Mouse (Mus musculus) mesoderm, embryonic 11.5 days (tissue): ENCODE results near the gene Dkk3.
"Not testable (repeated sequence)": the region's sequence is repeated elsewhere in the genome, so short reads cannot be mapped to it uniquely, and the experiment has no call there.

ENCODE experiments used
- DNase-seq: peaks from one replicate; pipeline ENCODE4 v3.0.0-alpha.2; 2012; ENCODE audit warnings: low read depth, low spot score

Gene Dkk3

GRCm38 (mm10) chr7:112130660-112131059 lies 28.2 kb downstream of the Dkk3 start:
- no peak for DNase-seq

- DNase-seq = no peak
Measured at GRCm38 (mm10) chr7:112129851-112130250, 29.0 kb downstream of the Dkk3 start.

GRCm38 (mm10) chr7:112128810-112129209 lies 30.0 kb downstream of the Dkk3 start:
- no peak for DNase-seq

- DNase-seq = no peak
Measured at GRCm38 (mm10) chr7:112127954-112128353, 30.9 kb downstream of the Dkk3 start.

- no peak for DNase-seq
Measured at GRCm38 (mm10) chr7:112127085-112127637, 31.7 kb downstream of the Dkk3 start.

GRCm38 (mm10) chr7:112125625-112126260 lies 33.1 kb downstream of the Dkk3 start:
- DNase-seq = no peak

- no peak for DNase-seq
Measured at GRCm38 (mm10) chr7:112123612-112124011, 35.2 kb downstream of the Dkk3 start.

GRCm38 (mm10) chr7:112121866-112122500 lies 36.9 kb downstream of the Dkk3 start:
- DNase-seq = no peak

GRCm38 (mm10) chr7:112120861-112121810 lies 37.7 kb downstream of the Dkk3 start:
- DNase-seq = no peak

- DNase-seq = no peak
Measured at GRCm38 (mm10) chr7:112119248-112119647, 39.6 kb downstream of the Dkk3 start.

- no peak for DNase-seq
Measured at GRCm38 (mm10) chr7:112118086-112118485, 40.8 kb downstream of the Dkk3 start.

- no peak for DNase-seq
Measured at GRCm38 (mm10) chr7:112117501-112117900, 41.4 kb downstream of the Dkk3 start.

GRCm38 (mm10) chr7:112110638-112111372 lies 48.1 kb downstream of the Dkk3 start:
- DNase-seq = no peak

- no peak for DNase-seq
Measured at GRCm38 (mm10) chr7:112108757-112109156, 50.1 kb downstream of the Dkk3 start.

- no peak for DNase-seq
Measured at GRCm38 (mm10) chr7:112103816-112104215, 55.0 kb downstream of the Dkk3 start.

- DNase-seq = no peak
Measured at GRCm38 (mm10) chr7:112102933-112103332, 55.9 kb downstream of the Dkk3 start.

- no peak for DNase-seq
Measured at GRCm38 (mm10) chr7:112100887-112101286, 58.0 kb downstream of the Dkk3 start.

GRCm38 (mm10) chr7:112094923-112095322 lies 63.9 kb downstream of the Dkk3 start:
- DNase-seq = not testable (repeated sequence)

- DNase-seq = no peak
Measured at GRCm38 (mm10) chr7:112086186-112086585, 72.7 kb downstream of the Dkk3 start.

GRCm38 (mm10) chr7:112085062-112085461 lies 73.8 kb downstream of the Dkk3 start:
- peak; percentile 86 for DNase-seq

- DNase-seq = no peak
Measured at GRCm38 (mm10) chr7:112084222-112084621, 74.6 kb downstream of the Dkk3 start.
